Mouse (Mus musculus) liver, embryonic 14.5 days (tissue): ENCODE data around the gene Zfp287.

Experiments
- CTCF ChIP-seq: IDR thresholded peaks from 2 replicates; pipeline ENCODE4 v1.5.1; 2016; ENCODE audit warnings: antibody characterized with exemption, low read depth, control low read depth
- EP300 ChIP-seq: IDR thresholded peaks from 2 replicates; pipeline ENCODE4 v1.6.1; 2016; ENCODE audit warnings: antibody characterized with exemption, low read depth

- no peak for TF ChIP-seq CTCF
- no peak for TF ChIP-seq EP300
Measured at GRCm38 (mm10) chr11:62699749-62700148, 32.0 kb downstream of the Zfp287 start.
